Mouse (Mus musculus) urinary bladder, postnatal 25 days (tissue): ENCODE data around the gene Kcnd3.

ENCODE experiments used
- DNase-seq: peaks from one replicate; pipeline ENCODE4 v3.0.0; 2022; ENCODE audit warnings: low spot score

The Kcnd3 gene

DNA sequence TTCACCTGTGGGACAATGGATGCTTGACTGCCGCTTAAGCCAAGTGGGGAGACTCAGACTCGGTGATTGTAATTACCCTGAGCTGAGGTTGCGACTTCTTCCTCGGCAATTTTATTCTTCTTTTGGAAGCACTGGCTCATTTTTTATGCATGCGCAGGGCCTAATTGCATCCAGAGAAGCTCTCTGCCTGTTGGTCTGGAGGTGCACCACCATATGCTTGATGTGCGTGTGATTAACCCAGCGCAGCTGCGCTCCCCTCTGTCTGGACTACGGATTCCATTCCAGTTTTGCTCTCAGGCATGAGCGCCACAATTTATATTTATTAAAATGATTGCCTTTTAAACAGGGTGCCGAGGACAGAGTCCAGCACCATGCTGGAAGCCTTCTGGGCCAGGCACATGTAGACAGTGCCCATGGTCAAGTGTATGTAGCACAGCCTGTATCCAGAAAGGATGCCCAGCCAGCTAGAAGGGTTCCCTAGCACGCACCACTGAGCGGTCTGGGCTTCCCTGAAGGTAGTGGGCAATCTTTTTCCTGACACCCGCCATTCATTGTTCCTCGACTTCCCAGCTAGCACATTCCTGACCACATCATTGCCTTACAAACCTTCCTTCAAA, 138.0 kb downstream of the Kcnd3 start:
- no peak for DNase-seq

DNA sequence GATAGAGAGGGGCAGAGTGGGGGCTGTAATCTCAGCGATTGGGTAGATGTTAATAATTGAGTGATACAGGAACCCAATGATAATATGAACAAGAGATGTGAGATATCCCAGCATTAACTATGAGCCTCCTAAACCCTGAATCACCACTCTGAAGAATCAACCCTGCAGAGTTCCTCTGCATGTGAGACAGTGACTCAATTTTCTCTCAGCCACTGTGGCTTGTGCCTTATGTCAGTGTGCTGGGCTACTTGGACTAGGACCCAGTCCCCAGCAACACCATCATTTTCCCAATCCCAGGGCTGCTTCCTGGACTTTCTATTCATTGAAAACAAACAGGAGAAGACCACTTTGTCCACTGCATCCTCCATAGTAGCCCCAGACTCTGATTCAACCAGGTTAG, 139.6 kb downstream of the Kcnd3 start:
- DNase-seq: no peak

DNA sequence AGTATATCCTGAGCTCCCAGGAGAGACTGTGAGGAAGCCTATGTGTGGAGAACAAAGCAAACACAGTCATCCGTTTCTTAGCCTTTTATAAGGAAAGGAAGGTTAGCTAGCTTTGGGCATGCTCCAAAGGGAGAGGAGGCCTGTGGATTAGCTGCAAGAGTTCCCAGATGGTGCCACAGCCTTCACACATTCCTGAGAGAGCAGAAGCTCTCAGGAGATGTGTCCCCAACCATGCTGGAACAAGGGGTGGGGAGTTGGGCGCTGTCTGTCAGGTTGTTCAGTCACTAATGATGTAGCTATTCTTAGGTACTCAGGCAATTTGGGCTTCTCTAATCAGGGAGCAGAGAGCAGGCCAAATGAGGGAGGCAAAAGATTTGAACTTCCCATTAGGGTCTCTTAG, 140.1 kb downstream of the Kcnd3 start:
- no peak for DNase-seq

DNA sequence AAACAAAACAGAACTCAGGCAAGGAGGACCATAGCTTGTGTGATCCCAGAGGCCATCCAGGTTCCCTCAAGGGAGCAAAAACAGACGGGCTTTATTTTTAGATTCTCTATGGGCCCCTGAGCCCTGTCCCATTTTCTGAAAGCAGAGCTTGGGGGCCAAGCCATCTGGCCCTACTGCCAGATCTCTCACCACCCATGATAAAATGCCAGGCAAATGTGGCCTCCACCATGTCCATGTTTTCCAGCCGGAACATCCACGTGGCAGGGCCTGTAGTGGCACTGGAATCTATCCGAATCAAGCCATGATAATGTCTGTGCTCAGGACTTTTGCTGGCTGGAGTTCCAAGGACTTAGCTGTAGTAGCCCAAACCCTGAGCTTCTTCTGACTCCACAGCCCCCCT, 148.4 kb downstream of the Kcnd3 start:
- DNase-seq: no peak

DNA sequence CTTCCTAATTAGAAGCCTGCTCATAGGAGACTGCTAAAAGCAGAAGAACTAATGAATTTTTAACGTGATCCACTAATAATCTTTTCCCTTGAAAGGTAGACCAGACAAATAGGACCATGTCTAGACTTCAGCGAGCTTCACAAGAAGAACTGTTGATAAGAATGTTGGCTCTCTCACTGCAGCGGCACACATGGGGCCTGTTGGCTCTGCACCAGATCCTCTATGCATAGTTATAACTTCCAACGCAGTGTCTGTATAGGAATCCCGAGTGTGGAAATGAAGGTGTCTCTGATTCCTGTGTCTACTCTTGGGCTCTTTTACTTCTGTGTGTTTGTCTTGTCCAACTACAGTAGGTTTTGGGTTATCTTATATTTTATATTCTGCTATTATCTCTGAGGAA, 150.8 kb downstream of the Kcnd3 start:
- DNase-seq: no peak

DNA sequence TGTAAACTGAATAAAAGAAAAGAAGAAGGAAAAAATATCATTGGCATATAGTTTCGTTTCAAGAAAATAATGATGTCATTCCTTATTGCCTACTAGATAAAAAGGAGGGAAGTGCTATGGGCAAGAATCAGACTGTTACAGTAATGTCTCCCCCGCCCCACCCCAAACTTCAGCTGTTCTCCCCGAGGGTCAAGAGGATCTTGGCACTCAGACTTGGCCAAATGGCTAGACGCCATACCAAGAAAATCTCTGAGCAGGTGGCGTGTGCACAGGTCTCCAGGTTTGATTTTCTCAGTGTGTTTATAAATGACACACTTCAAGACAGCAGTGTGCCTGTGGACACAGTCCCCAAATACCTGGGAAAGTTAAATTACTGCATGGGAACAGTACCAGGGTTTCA, 153.6 kb downstream of the Kcnd3 start:
- DNase-seq: no peak

DNA sequence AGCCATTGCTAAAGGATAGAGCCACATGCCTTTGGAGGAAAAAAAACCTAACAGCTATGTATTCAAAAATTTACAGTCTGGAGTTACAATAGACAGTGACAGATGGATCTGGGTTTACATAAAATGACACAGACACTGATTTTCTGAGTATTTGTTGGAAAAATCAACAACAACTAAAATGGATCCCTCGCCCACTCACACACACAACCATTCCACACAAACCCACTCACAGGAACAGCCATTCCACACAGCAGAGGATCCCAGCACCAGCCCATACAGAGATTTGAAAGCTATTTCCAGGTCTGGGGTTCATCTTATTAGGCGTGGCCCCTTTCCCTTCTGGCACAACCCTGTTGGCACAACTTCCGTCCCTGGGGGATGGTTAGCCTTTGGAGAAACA, 156.7 kb downstream of the Kcnd3 start:
- DNase-seq: no peak

DNA sequence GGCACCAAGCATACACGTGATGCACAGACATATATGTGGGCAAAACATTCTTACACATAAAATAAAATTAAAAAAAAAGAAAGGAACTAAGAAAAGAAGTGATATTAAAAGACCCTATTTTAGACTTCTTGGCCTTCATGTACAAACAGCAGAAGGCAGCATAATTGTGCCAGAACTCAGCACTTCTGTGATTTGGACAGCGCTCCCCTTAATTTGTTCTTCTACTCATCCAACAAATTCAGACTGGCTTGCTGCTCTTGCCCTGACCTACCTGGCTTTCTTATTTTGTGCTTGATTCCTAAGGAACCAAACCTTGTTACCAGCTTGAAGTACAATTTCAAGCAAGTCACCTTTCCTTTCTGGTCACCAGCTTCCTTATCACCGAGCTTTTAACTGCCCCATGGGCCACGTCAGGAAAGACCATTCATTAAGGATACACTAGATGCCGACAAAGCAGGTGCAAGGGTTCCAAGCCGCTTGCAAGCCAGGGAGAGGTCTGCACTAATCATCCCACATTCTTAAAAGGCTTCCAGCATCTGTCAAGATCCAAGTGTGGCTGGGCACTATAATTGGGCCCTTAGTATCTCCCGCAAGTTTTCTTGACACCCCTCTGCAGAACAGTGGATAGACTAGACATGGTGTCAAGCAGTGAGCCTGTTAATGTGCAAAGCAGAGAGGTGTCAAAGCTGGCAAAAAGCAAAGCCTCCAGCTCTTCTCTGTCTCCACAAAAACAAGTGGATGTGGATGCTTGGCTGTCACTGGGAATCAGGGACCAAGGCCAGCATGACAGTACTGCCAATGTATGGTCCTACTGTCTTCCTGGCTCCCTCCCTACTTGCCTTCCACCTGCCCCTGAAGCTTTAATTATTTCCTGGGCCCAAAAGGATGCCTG, 159.6 kb downstream of the Kcnd3 start:
- no peak for DNase-seq

DNA sequence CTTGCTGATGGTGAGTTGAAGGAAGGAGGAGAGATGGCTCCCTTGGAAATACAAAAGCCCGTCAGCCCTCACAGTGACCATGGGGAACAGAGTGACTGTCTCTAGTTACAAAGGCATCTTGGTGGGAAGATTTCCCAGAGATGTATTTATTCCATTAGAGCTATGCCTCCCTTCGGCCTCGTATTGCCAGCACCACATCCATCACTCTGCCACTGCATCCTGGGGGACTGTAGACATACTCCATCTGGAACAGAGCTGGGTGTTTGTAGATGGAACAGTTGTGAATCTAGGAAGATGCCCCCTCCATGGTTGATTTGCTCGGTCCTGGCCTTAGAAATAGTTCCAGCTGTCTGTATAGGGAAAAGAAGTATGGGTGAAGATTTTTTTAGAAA, 160.3 kb downstream of the Kcnd3 start:
- DNase-seq: no peak

DNA sequence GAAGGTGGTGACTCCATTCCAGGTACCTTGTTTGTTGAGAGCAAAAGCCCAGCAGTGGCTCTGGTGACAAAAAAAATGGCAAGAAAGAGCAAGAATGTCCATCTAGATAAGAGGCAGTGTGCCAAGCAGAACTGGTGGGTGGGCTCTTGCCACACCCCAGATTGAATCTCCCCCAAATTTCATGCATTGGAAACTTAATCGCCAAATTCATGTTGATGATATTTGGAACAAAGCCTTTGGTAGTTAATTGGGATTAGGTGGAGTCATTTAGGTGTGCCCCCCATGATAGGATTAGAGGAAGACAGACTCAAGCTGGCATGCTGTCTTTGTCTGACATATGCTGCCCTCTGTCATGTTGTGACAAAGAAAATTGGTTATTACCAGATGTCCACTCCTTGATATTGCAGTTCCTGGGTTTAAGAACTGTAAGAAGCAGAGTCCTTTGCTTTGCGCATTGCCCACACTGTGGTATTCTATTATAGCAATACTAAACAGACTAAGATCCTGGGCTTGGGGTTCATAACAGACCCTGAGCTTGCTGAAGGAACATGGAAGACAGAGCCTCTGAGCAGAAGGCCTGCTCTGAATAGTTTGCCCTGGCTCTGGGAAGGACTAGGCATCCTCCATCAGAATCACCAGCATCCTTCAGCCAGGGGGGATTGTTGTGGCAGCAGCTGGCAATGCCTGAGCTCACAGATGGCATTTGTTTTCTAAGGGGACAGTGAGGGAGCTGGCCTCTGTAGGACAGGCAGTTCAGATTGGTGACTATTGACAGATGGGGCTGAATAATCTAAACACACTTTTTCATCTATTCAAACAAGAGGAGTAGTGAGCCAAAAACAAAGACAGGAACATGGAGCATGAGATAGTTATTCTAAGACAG, 165.0 kb downstream of the Kcnd3 start:
- no peak for DNase-seq

DNA sequence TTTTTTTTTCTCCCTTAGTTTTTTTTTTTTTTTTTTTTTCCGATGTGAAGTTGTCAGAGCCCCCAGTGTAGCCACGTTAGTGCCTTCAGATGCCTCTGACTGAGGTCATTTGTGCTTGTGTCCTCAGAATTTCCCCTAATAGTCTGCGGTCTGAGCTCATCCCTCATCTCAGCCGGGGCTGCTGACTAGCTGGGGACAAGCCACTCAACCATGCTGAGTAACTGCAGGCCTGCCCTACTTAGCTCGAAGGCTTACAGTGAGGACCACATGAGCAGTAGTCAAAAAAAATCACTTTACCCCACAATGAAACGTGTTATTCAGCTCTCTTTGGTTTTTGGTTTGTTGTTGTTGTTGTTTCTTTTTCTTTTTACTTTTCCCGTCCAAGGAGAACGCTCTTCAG, 169.0 kb downstream of the Kcnd3 start:
- no peak for DNase-seq

DNA sequence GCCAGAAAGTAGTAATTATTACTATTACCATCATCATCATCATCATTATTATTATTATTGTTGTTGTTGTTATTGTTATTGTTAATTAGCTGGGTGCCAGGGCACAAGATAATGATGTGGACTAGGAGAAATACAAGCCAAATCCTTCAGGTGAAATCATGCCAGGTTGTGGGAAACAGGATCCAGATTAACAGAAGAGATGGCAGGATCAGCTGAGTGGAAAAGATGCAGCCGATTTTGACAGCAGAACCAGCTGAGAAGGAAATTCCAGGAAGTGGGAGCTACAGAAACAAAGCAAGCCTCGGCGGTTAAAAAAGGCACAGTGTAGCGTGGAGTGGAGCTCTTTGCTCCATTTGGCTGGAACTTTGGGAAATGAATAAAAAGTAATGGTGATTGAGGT, 171.0 kb downstream of the Kcnd3 start:
- no peak for DNase-seq

DNA sequence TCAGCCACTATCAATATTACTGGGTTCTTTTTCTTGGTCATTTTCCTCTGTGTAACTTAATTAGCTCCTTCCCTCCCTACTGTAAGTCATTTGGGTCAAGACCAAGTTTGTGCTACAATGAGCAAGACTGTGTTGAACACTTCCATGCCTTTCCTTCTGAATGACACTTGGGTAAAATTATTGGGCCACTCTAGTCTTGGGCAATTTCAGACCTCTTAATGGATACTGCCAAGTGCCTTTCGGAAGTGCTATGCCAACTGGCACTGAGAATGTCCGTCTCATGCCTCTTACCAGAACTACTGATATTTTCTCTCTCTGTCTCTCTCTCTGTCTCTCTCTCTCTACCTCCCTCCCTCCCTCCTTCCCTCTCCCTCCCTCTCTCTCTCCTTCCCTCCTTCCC, 173.8 kb downstream of the Kcnd3 start:
- DNase-seq: no peak

DNA sequence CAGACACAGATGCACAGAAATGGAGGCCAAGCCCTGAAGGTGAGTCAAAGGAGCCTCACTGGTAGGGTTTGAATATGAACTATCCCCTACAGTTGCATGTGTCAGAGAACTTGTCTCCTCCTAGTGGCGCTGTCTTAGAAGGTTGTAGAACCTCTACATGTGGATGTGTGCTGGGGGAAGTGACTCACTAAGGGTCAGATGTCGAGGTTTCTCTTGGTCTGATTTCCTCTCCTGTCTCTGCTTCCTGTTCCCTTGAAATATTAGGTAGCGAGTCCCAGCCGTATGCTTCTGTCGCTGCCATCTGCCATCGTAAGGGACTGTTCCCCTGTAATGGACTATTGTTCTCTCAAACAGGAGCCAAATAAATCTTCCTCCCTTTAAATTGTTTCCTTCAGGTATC, 175.1 kb downstream of the Kcnd3 start:
- no peak for DNase-seq

DNA sequence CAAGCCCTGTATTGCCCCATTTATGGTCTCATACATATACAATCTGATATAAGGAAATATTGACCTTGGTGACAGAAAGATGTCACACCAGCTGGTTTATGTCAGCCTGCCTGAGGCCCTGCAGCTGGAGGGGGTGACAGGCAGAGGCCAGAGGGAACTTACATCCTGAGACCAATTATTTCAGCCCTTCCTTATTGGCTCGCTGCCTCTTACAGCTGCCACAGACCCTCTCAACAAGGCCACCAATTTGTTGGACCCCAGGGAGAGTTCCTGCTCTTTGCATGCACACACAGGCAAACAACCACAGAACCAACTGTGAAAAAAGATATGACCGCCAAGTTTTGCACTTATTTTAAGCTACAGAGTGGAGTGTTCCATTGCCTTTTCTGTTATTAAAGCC, 180.2 kb downstream of the Kcnd3 start:
- no peak for DNase-seq

DNA sequence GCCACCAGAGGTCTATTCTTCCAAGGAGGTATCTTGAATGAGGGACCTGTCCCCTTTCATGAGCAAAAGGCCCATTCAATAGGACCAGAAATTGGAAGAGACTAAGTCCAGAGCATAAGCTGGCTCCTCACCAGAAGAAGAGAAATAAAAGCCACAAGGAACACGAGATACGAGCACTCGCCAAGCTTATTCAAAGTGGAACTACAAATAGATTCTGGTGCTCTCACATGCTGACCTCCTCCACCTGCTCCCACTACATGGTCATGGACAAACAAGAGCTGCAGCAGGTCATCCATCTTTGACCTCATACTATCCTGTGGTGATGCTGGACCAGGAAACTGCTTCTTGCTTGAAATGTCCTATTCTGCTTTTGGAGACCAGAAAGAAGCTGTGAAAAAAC, 180.9 kb downstream of the Kcnd3 start:
- DNase-seq: no peak

DNA sequence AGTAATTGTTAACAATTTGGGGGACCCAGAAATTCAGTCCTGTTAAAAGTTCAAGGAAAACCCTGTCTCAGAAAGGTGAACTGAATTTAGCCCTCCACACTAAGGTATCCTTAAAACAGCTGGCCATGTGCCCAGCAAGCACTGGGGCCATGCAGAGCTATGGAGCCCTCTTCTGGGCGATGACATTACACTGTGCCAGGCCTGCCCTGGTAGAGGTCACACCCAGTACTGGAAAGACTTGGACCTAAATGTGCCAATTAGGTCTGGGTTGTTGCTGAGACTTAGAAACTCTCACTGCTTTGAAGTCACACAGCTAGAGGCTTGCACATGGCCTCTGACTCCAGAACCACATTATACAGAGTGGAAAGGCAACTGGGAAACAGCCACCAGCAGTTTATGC, 190.1 kb downstream of the Kcnd3 start:
- DNase-seq: no peak

DNA sequence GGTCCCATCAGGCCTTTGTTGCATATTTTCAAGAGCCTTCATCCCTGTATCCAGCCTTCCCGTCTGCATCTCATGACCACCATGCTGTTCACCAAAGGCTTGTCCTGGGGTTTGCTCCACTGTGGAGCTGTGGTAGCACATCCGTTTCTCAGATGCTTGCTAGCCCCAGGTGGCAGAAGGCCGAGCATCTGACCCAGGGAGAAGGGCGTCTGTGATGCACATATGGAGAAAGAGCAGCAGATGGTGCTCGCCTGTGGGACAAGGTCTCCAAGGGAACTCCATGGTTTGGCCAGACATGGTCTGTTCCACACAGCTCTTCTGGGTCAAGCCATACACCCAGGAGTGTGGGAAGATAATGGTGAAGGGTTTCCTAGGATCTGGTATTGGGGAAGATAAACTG, 191.4 kb downstream of the Kcnd3 start:
- DNase-seq: no peak

DNA sequence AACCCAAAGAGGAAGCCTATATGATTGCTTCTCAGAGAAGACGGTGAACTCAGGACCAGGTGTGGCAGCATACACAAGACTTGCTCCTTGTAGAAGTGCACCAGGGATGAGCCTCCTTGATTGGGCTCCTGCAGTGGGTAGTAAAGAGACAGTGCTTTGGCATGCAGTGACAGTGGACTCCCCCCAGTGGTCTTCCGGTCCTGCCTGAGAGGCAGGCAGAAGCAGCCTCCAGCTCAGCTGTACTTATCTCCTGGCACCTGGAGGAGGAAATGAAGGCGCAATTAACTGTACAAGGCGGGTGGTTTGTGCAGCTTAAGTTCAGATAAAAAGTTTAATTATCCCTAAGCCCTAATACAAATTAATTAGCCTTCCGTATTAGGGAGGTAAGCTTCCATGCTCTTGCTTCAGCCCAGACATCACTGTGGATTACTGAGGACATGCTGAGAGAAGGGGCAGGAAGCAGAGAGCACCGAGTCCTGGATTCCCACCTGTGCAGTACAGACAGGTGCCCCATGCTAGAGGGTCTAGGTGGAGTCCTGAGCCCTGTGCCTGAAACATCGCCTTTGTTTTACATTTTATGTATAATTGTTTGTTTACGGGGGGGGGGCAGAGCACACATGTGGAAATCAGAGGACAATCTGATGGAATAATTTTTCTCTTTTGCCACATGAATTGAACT, 196.9 kb downstream of the Kcnd3 start:
- DNase-seq: no peak

DNA sequence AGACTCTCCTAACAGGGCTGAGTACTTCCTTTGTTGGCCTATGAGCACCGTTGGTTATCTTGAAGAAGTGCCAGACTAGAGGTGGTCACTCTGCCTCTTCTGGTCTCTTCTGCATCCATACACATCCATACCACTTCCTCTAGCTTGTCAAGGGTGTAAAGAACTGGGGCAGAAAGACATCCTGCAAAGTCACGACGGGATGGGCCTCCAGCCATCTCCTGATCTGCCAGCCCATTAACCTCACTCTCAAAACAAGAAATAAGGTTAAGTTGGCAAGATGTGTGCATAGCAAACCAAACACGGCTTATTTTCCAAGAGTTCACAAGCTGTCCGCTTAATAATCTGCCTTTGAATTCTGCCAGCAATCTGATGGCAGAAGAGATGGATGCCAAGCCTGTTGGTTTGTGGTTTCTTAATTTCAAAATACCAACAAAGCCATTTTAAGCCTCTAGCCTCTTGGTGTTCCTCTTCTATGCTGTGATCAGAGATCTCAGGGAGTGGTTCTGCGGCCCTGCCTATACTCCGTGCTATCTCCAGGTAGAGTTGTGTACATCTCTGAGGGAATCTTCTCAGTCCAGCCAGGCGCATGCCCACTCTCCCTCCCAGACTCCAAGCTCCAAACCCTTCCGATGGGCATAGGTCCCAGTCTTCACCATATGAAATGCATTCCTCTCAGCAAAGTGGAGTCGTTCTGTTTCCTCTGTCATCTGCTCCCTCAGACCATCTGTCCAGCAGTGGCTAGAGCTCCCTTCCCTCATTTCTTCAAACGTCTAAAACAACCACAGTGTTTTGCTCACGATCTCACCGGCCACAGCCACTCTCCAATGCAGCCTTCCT, 201.6 kb downstream of the Kcnd3 start:
- no peak for DNase-seq

DNA sequence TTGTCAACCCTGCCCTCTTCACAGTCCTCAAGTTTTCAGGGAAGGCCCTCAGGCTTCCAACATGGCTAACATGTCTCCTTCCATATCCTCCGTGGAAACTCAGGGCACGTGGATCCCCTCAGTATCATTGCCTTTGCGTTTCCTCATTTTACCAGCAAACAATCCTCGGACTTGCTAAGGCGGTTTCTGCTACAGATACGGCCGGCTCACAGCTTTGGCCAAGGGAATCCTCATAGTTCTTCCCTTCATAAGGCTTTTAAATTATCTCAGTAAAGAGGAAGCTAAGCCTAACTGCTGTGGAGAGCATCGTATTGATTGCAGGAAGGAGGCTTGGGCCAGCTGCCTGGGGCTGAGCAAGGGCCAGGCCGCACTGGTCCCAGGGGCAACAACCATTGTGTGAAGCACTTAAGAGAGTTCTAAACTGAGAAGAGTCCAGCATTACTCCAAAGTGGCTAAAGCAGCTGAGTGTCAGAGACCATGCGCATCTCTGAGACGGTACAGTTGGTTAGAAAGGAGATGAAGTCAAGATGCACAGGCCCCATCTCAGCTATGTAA, 203.0 kb downstream of the Kcnd3 start:
- DNase-seq: no peak
